Mouse (Mus musculus): ENCODE measurements around the gene Eya3.
"Not testable (repeated sequence)": the region's sequence is repeated elsewhere in the genome, so short reads cannot be mapped to it uniquely, and the experiment has no call there.

The Eya3 gene

GRCm38 (mm10) chr4:132746911-132747517, 108.2 kb downstream of the Eya3 start:
- no peak for DNase-seq

GRCm38 (mm10) chr4:132747664-132748259, 109.0 kb downstream of the Eya3 start:
- DNase-seq: peak; percentile 55

- DNase-seq: no peak
These were observed 110.0 kb downstream of the Eya3 start for GRCm38 (mm10) chr4:132748778-132749177.

GRCm38 (mm10) chr4:132749258-132749982, 110.6 kb downstream of the Eya3 start:
- DNase-seq: no peak

- DNase-seq: no peak
These were observed 114.2 kb downstream of the Eya3 start for GRCm38 (mm10) chr4:132752992-132753391.

GRCm38 (mm10) chr4:132756974-132757373, 118.2 kb downstream of the Eya3 start, which contains the start of gene Smpdl3b:
Gene Smpdl3b, minus strand, starts transcription at chr4:132757252.
- peak; percentile 83 for DNase-seq

GRCm38 (mm10) chr4:132757633-132758351, 119.0 kb downstream of the Eya3 start:
- no peak for DNase-seq

GRCm38 (mm10) chr4:132760296-132760695, 121.5 kb downstream of the Eya3 start:
- DNase-seq: no peak

GRCm38 (mm10) chr4:132762602-132763001, 123.8 kb downstream of the Eya3 start:
- no peak for DNase-seq

- DNase-seq: not testable (repeated sequence)
These were observed 124.3 kb downstream of the Eya3 start for GRCm38 (mm10) chr4:132763125-132763524.

- DNase-seq: peak; percentile 99
These were observed 129.4 kb downstream of the Eya3 start, which contains the start of gene Rpa2 for GRCm38 (mm10) chr4:132767914-132768876. Gene Rpa2, plus strand, starts transcription at chr4:132768332.

- no peak for DNase-seq
These were observed 133.0 kb downstream of the Eya3 start for GRCm38 (mm10) chr4:132771776-132772175.
